Mouse (Mus musculus): ENCODE measurements around the gene Maats1.

Maats1 gene

GRCm38 (mm10) chr16:38287762-38288161 lies 54.2 kb downstream of the Maats1 start:
- no peak for DNase-seq

DNA sequence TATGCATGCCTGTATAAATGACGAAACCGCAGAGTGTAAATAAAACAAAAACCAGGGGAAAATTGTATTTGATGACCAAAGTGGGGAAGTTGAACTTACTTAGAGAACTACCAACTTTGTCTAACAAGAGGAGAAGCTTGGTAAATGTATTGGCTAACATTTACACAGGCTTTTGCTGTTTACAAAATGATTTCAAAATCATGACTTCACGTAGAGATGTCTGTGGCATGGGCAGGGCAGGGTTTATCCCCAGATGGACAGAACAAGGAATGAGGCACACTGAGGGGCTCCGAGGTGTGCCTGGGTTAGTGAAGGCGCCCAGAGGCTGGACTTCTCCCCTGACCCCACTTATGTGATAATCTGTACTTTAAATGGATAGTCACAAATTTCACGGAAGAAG lies 54.6 kb downstream of the Maats1 start:
- DNase-seq, result no peak

DNA sequence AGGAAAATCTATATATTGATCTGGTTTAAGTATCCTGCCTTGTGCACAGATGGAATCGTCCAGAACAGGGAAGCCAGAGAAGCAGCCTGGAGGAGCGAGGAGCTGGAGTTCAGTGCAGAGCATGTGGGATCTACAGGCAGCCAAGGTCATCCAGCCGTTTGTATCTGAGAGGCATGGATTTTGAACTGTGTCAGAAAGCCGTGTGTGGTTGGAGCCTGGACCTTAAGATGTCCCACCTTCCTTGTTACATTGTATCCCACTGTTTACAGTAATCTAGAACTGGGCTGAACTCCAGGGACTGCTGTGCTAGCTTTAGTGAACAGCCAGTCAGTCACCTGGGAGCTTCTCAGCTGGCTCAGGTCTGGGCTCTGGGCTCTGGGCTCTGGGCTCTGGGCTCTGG lies 55.4 kb downstream of the Maats1 start:
- peak in 1 of 2 experiments; percentile 45 for DNase-seq

GRCm38 (mm10) chr16:38285801-38286200 lies 56.1 kb downstream of the Maats1 start:
- no peak for DNase-seq

- DNase-seq, result no peak
Observed at GRCm38 (mm10) chr16:38283300-38283699, 58.6 kb downstream of the Maats1 start.

GRCm38 (mm10) chr16:38282559-38283160 lies 59.3 kb downstream of the Maats1 start:
- no peak for DNase-seq

DNA sequence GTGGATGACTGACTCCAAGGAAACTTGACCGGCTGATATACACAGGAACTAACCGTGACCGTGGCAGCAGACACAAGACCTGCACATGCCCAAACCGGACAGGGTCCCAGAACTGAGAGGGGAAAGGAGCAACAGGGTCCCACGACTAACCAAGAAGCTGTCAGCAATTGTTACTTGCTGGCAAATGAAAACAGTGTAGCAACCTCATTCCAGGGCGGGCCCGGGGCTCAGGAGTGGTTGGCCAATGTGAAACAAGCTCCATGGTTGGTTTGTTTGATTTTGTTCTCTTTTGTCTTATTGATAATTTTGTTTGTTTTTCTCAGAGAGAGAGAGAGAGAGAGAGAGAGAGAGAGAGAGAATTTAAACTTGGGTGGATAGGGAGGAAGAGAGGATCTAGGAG lies 61.0 kb downstream of the Maats1 start:
- DNase-seq, result no peak

- no peak for DNase-seq
Observed at GRCm38 (mm10) chr16:38279794-38280193, 62.1 kb downstream of the Maats1 start.

GRCm38 (mm10) chr16:38274737-38275136 lies 67.2 kb downstream of the Maats1 start:
- no peak for DNase-seq

DNA sequence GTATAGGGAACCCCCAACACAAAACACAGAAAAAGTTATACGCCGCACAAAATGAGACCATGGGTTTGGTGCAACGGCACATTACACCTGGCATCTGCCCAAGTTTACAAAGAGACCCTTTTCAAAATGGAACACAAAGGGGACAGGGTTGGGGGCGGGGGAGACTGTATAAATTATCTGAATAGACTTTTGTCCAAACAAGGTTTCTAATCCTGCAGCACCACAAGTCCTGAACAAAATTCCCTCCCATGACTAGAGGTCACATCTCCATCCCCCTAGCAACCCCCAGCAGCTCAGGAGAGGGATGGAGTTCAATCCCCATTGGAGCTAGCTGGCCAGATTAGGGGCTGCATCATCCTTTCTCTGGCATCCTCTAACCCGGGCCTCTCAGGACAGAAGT lies 69.5 kb downstream of the Maats1 start:
- no peak for DNase-seq

DNA sequence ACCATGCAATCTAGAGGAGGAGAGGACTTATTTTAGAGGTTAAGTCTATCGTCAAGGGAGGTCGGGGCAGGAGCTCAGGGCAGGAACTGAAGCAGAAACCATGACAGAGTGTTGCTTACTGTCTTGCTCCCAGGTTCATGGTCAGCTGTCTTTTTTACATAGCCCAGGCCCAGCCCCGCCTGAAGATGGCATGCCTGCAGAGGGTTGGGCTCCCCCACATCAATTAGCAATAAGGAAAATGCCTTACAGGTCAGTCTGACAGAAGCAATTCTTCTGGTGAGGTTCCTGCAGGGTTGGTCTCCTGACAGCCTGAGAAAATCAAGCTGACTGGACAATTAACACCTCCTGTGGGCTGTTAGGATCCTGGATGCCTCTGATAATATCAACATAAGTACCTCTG lies 70.3 kb downstream of the Maats1 start:
- no peak for DNase-seq

DNA sequence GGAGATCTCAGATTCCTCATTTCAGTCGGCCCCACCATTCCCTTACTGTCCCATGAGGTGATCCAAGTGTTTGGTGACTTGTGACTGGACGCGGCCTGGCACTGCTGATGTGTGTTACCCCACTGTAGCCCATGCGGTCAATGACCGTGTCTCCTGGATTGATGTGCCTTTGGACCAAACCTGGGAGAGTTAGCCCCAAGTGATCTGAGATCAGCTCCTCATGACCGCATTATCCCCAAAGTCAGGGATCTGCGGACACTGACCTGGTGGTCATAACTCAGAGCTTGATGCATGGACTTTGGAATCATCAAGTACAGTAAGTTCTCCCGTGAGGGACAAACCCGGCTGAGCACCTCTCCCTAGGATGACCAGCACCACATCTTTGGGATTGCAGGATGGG lies 86.0 kb downstream of the Maats1 start:
- peak; percentile 22 to 39 for DNase-seq

DNA sequence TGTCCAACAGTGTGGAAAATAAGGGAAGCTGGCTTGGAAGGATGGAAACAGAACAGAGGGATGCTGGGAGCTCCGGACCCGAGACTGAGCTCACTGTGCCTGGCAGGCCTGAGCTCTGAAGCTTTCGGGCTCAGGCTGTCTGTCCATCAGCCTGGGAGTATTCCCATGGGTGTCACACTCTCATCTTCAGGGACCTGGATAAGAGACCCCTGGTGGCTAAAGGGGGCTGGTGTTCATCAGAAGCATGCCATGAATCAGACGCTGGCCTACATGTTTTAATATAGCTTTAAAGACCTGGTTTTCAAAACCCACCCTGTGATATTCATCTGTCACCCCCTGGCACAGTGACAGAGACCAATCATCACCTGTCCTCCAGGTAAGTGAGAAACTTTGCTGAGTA lies 86.8 kb downstream of the Maats1 start:
- DNase-seq, result no peak

- no peak for DNase-seq
Observed at GRCm38 (mm10) chr16:38254001-38254400, 87.9 kb downstream of the Maats1 start.

- DNase-seq, result no peak
Observed at GRCm38 (mm10) chr16:38250467-38250866, 91.5 kb downstream of the Maats1 start.

GRCm38 (mm10) chr16:38248331-38248961 lies 93.5 kb downstream of the Maats1 start:
- no peak for DNase-seq
